Mouse (Mus musculus) intestine, embryonic 14.5 days (tissue): Measurements from ENCODE around the gene Ptges2. TPM values are rescaled to one million over a fixed set of nuclear protein-coding genes. Genes with fewer than 3 reads are reported as not detected.
A peak's percentile ranks its signal among the peaks of the same experiment; 100 is the strongest.

Experiments used
- ATAC-seq: fragments of 200-750 bp; cut with Nextera tagmentation; replicated peaks from 2 replicates; pipeline ENCODE4 v1.8.0; 2017; ENCODE audit warnings: low read depth, moderate number of reproducible peaks, moderate TSS enrichment, moderate library complexity; ENCODE audit not compliant: low FRiP score, low TSS enrichment
- DNase-seq: peaks from one replicate; pipeline ENCODE4 v3.0.0-alpha.2; 2018; ENCODE audit warnings: low spot score
- H3K27ac ChIP-seq: fragments of 300-500 bp; sonication (generic); 2 replicates; pipeline ENCODE4 v1.5.1; 2014; ENCODE audit warnings: low read depth, mild to moderate bottlenecking, control low read depth
- H3K27me3 ChIP-seq: fragments of 300-500 bp; sonication (generic); replicated peaks from 2 replicates; pipeline ENCODE4 v1.6.1; 2014; ENCODE audit warnings: low read length, control low read depth; ENCODE audit not compliant: control insufficient read depth, insufficient read depth
- H3K36me3 ChIP-seq: fragments of 300-500 bp; sonication (generic); 2 replicates; pipeline ENCODE4 v1.6.1; 2014; ENCODE audit warnings: low read length, control low read depth; ENCODE audit not compliant: control insufficient read depth, insufficient read depth
- H3K4me1 ChIP-seq: fragments of 300-500 bp; sonication (generic); replicated peaks from 2 replicates; pipeline ENCODE4 v1.6.1; 2014; ENCODE audit warnings: low read length, control low read depth, mixed read lengths; ENCODE audit not compliant: control insufficient read depth, insufficient read depth
- H3K4me2 ChIP-seq: fragments of 300-500 bp; sonication (generic); 2 replicates; pipeline ENCODE4 v1.6.1; 2014; ENCODE audit warnings: low read length
- H3K4me3 ChIP-seq: fragments of 300-500 bp; sonication (generic); 2 replicates; pipeline ENCODE4 v1.5.1; 2014; ENCODE audit warnings: low read depth, low read length, control low read depth, mixed read lengths
- H3K9ac ChIP-seq: fragments of 300-500 bp; sonication (generic); 2 replicates; pipeline ENCODE4 v1.6.1; 2014; ENCODE audit warnings: mild to moderate bottlenecking, low read length
- H3K9me3 ChIP-seq: fragments of 300-500 bp; sonication (generic); 2 replicates; pipeline ENCODE4 v1.6.1; 2016; ENCODE audit warnings: low read length, control low read depth; ENCODE audit not compliant: control insufficient read depth
- WGBS: fragments of 180-500 bp; shearing (Covaris S2); extraction: QIAGEN DNeasy Blood & Tissue Kit; methylation state at CpG from one replicate; pipeline ENCODE4 v1.1.7; 2014; 5-methylcytosine and 5-hydroxymethylcytosine counted together
- polyA plus RNA-seq: library from polyadenylated mRNA; unstranded; fragments of >200 nt; fragmentation: Nextera tagmentation; extraction: Ambion mirVana; gene quantifications from 2 replicates; pipeline ENCODE4 v1.2.1, GENCODE M21; 2014

Ptges2 gene
- polyA plus RNA-seq, 1 experiment from 2014 or later: 37.0 TPM

GRCm38 (mm10) chr2:32362817-32363340 lies 32.8 kb upstream of the Ptges2 start:
- Histone ChIP-seq H3K4me1 (peaks cover 15% of the 10 kb centered on the region; the same call in 1 of the 2 replicates), H3K27me3 (peaks cover 10% of the 10 kb centered on the region; the same call in 1 of the 2 replicates), H3K36me3 (peaks cover 34% of the 10 kb centered on the region), H3K9me3 (no peaks in the 10 kb centered on the region), H3K4me3 (peak overlapping the region; percentile 80), H3K4me2 (peak overlapping the region; percentile 69), H3K27ac (peak overlapping the region; percentile 92), H3K9ac (peak overlapping the region; percentile 83)
- WGBS: under 1% methylated on average over 53 of the region's 53 CpGs
- ATAC-seq (peak; percentile 76), DNase-seq (peak; percentile 96)

GRCm38 (mm10) chr2:32363376-32364106 lies 32.2 kb upstream of the Ptges2 start:
- Histone ChIP-seq H3K9me3 (no peaks in the 10 kb centered on the region), H3K4me3 (peak overlapping the region; percentile 80), H3K4me1 (peaks cover 15% of the 10 kb centered on the region; the same call in 1 of the 2 replicates), H3K4me2 (peak overlapping the region; percentile 69), H3K27ac (peak overlapping the region; percentile 92), H3K27me3 (peaks cover 10% of the 10 kb centered on the region; the same call in 1 of the 2 replicates), H3K9ac (peak overlapping the region; percentile 83), H3K36me3 (peaks cover 40% of the 10 kb centered on the region)
- no peak for DNase-seq
- peak; percentile 55 for ATAC-seq
- 9% methylated on average over 19 of the region's 19 CpGs for WGBS

- ATAC-seq (no peak), DNase-seq (no peak)
- Histone ChIP-seq H3K36me3 (peaks cover 42% of the 10 kb centered on the region), H3K9me3 (no peaks in the 10 kb centered on the region), H3K27me3 (peaks cover 10% of the 10 kb centered on the region; the same call in 1 of the 2 replicates), H3K4me3 (no peak overlapping the region), H3K9ac (peak overlapping the region; percentile 83; the same call in 1 of the 2 replicates), H3K4me1 (peaks cover 15% of the 10 kb centered on the region; the same call in 1 of the 2 replicates), H3K4me2 (peak overlapping the region; percentile 69), H3K27ac (no peak overlapping the region)
- 84% methylated on average over 8 of the region's 8 CpGs for WGBS
Measured at GRCm38 (mm10) chr2:32364121-32364520, 31.6 kb upstream of the Ptges2 start.

GRCm38 (mm10) chr2:32367315-32367714 lies 28.4 kb upstream of the Ptges2 start:
- 94% methylated on average over 5 of the region's 5 CpGs for WGBS
- no peak overlapping the region for H3K4me2 ChIP-seq
- H3K9ac ChIP-seq: no peak overlapping the region
- no peaks in the 10 kb centered on the region for H3K27me3 ChIP-seq
- ATAC-seq (no peak), DNase-seq (no peak)
- no peak overlapping the region for H3K27ac ChIP-seq
- H3K4me1 ChIP-seq: 0 out of 2 replicates have a peak, but pooled peaks cover 7% of the 10 kb centered on the region
- H3K36me3 ChIP-seq: peaks cover 74% of the 10 kb centered on the region
- H3K4me3 ChIP-seq: no peak overlapping the region
- H3K9me3 ChIP-seq: no peaks in the 10 kb centered on the region

- no peak for DNase-seq
- no peak overlapping the region for H3K4me3 ChIP-seq
- H3K27ac ChIP-seq: no peak overlapping the region
- 91% methylated on average over 10 of the region's 10 CpGs for WGBS
- H3K36me3 ChIP-seq: peaks cover 94% of the 10 kb centered on the region
- no peak for ATAC-seq
- no peaks in the 10 kb centered on the region for H3K9me3 ChIP-seq
- H3K27me3 ChIP-seq: no peaks in the 10 kb centered on the region
- H3K4me1 ChIP-seq: no peaks in the 10 kb centered on the region
- no peak overlapping the region for H3K9ac ChIP-seq
- no peak overlapping the region for H3K4me2 ChIP-seq
Measured at GRCm38 (mm10) chr2:32374191-32374590, 21.5 kb upstream of the Ptges2 start.

GRCm38 (mm10) chr2:32375317-32375940 lies 20.3 kb upstream of the Ptges2 start:
- Histone ChIP-seq H3K4me1 (no peaks in the 10 kb centered on the region), H3K36me3 (peaks cover 82% of the 10 kb centered on the region)
- 92% methylated on average over 13 of the region's 13 CpGs for WGBS

GRCm38 (mm10) chr2:32376963-32377362 lies 18.7 kb upstream of the Ptges2 start:
- no peak for DNase-seq
- no peak overlapping the region for H3K4me3 ChIP-seq
- H3K27ac ChIP-seq: no peak overlapping the region
- H3K9ac ChIP-seq: no peak overlapping the region
- H3K9me3 ChIP-seq: no peaks in the 10 kb centered on the region
- H3K4me1 ChIP-seq: no peaks in the 10 kb centered on the region
- no peak overlapping the region for H3K4me2 ChIP-seq
- 93% methylated on average over 10 of the region's 10 CpGs for WGBS
- peaks cover 68% of the 10 kb centered on the region for H3K36me3 ChIP-seq
- ATAC-seq: no peak
- no peaks in the 10 kb centered on the region for H3K27me3 ChIP-seq

More at GRCm38 (mm10) chr2:32375317-32375940, 20.3 kb upstream of the Ptges2 start:
- Histone ChIP-seq H3K4me2 (no peak overlapping the region), H3K9ac (no peak overlapping the region), H3K4me3 (no peak overlapping the region), H3K27me3 (no peaks in the 10 kb centered on the region), H3K9me3 (no peaks in the 10 kb centered on the region), H3K27ac (no peak overlapping the region)
- ATAC-seq (no peak), DNase-seq (no peak)

GRCm38 (mm10) chr2:32380001-32380500 lies 15.6 kb upstream of the Ptges2 start:
- 89% methylated on average over 7 of the region's 7 CpGs for WGBS
- no peak overlapping the region for H3K4me3 ChIP-seq
- no peak for DNase-seq
- no peak overlapping the region for H3K9ac ChIP-seq
- H3K4me1 ChIP-seq: no peaks in the 10 kb centered on the region
- no peaks in the 10 kb centered on the region; the same call in 1 of the 2 replicates for H3K27me3 ChIP-seq
- no peaks in the 10 kb centered on the region for H3K9me3 ChIP-seq
- peaks cover 42% of the 10 kb centered on the region for H3K36me3 ChIP-seq
- no peak overlapping the region for H3K27ac ChIP-seq
- ATAC-seq: no peak
- H3K4me2 ChIP-seq: no peak overlapping the region
